ENCODE assay signal across 10 mouse cellular contexts in genomic region chr12:98850767-98851166, GRCm38 (mm10). TPM values are rescaled to one million over a fixed set of nuclear protein-coding genes. Genes with fewer than 3 reads are reported as not detected.
DNase-seq lines count a peak whose midpoint lies in the region; ATAC-seq and TF ChIP-seq lines count a peak whose summit lies in the region.
"Had no signal": no experiment of that assay in that cellular context is flagged by ENCODE, and none has a peak within 500 bp of the region (broad histone marks: within the 10 kb centered on the region; RNA-seq: fewer than 3 reads in every experiment).

No protein-coding gene starts in this region.

- H3K36me3 ChIP-seq in kidney, embryonic 14.5 days (ENCODE audit: control insufficient read depth, insufficient read depth, low read length): no peaks in the 10 kb centered on the region
- no peaks in the 10 kb centered on the region for H3K36me3 ChIP-seq in embryonic facial prominence, embryonic 14.5 days (ENCODE audit: control insufficient read depth, insufficient read depth, low read length)
- no peaks in the 10 kb centered on the region for H3K36me3 ChIP-seq in limb, embryonic 11.5 days (ENCODE audit: control insufficient read depth, insufficient read depth, low read length)
- H3K36me3 ChIP-seq in midbrain, embryonic 11.5 days (ENCODE audit: control insufficient read depth, insufficient read depth, low read length): peaks cover 2% of the 10 kb centered on the region; the same call in 1 of the 2 replicates
- H3K36me3 ChIP-seq: heart, embryonic 13.5 days had no signal

- no peak overlapping the region for H3K4me2 ChIP-seq in kidney, embryonic 14.5 days (replicated peaks; ENCODE audit: low read depth, low read length)
- H3K4me2 ChIP-seq in embryonic facial prominence, embryonic 14.5 days (ENCODE audit: low read depth, low read length): no peak overlapping the region
- no peak overlapping the region for H3K4me2 ChIP-seq in limb, embryonic 11.5 days (ENCODE audit: low read depth, severe bottlenecking)
- H3K4me2 ChIP-seq in midbrain, embryonic 11.5 days: no peak overlapping the region
- H3K4me2 ChIP-seq: heart, embryonic 13.5 days had no signal

- WGBS in kidney, embryonic 14.5 days: 27% methylated on average over 3 of the region's 3 CpGs
- 23% methylated on average over 3 of the region's 3 CpGs for WGBS in embryonic facial prominence, embryonic 14.5 days
- 15% methylated on average over 3 of the region's 3 CpGs for WGBS in limb, embryonic 11.5 days
- WGBS in midbrain, embryonic 11.5 days: 45% methylated on average over 3 of the region's 3 CpGs

- ATAC-seq in kidney, embryonic 14.5 days (ENCODE audit: low FRiP score, low TSS enrichment): no peak
- ATAC-seq in embryonic facial prominence, embryonic 14.5 days (ENCODE audit: low read depth): no peak
- no peak for ATAC-seq in limb, embryonic 11.5 days (ENCODE audit: insufficient number of reproducible peaks, low FRiP score, low TSS enrichment, low read depth)
- no peak for ATAC-seq in midbrain, embryonic 11.5 days (ENCODE audit: low FRiP score)

- TF ChIP-seq POLR2A in bone marrow macrophage, adult 2 months (IDR thresholded peaks at IDR 0.05; ENCODE audit: borderline replicate concordance, low read depth, low read length): no peak

- H3K27me3 ChIP-seq in kidney, embryonic 14.5 days (ENCODE audit: control insufficient read depth, insufficient read depth, low read length): no peaks in the 10 kb centered on the region
- no peaks in the 10 kb centered on the region for H3K27me3 ChIP-seq in embryonic facial prominence, embryonic 14.5 days (replicated peaks; ENCODE audit: control insufficient read depth, insufficient read depth, low read length)
- no peaks in the 10 kb centered on the region for H3K27me3 ChIP-seq in limb, embryonic 11.5 days (ENCODE audit: control insufficient read depth, insufficient read depth, low read length)
- H3K27me3 ChIP-seq in midbrain, embryonic 11.5 days (ENCODE audit: control insufficient read depth, insufficient read depth, low read length): no peaks in the 10 kb centered on the region
- H3K27me3 ChIP-seq: heart, embryonic 13.5 days had no signal

- no peaks in the 10 kb centered on the region for H3K9me3 ChIP-seq in kidney, embryonic 14.5 days (ENCODE audit: control insufficient read depth, low read length)
- H3K9me3 ChIP-seq in embryonic facial prominence, embryonic 14.5 days (ENCODE audit: control insufficient read depth, low read length): no peaks in the 10 kb centered on the region
- no peaks in the 10 kb centered on the region for H3K9me3 ChIP-seq in limb, embryonic 11.5 days (ENCODE audit: control insufficient read depth, low read length)
- H3K9me3 ChIP-seq in midbrain, embryonic 11.5 days (ENCODE audit: control insufficient read depth, low read length): no peaks in the 10 kb centered on the region
- H3K9me3 ChIP-seq: heart, embryonic 13.5 days had no signal

- H3K4me3 ChIP-seq in kidney, embryonic 14.5 days (ENCODE audit: low read length): no peak overlapping the region
- H3K4me3 ChIP-seq in bone marrow macrophage, adult 2 months (ENCODE audit: insufficient read depth, low read length): no peak overlapping the region
- H3K4me3 ChIP-seq in embryonic facial prominence, embryonic 14.5 days (ENCODE audit: low read depth, low read length): no peak overlapping the region
- no peak overlapping the region for H3K4me3 ChIP-seq in limb, embryonic 11.5 days (ENCODE audit: low read depth, low read length)
- no peak overlapping the region for H3K4me3 ChIP-seq in midbrain, embryonic 11.5 days (ENCODE audit: low read depth, low read length)
- H3K4me3 ChIP-seq: heart, embryonic 13.5 days; myocyte had no signal

- no peak overlapping the region for H3K9ac ChIP-seq in kidney, embryonic 14.5 days (ENCODE audit: low read depth, low read length)
- no peak overlapping the region for H3K9ac ChIP-seq in embryonic facial prominence, embryonic 14.5 days (ENCODE audit: low read depth, low read length)
- no peak overlapping the region for H3K9ac ChIP-seq in limb, embryonic 11.5 days (ENCODE audit: low read length)
- H3K9ac ChIP-seq in midbrain, embryonic 11.5 days (ENCODE audit: low read length): no peak overlapping the region
- H3K9ac ChIP-seq: heart, embryonic 13.5 days had no signal

- peak; percentile 76 for DNase-seq in kidney, adult 18-20 months
- peak; percentile 54 for DNase-seq in ES-CJ7 (ENCODE audit: low read depth, low spot score)
- DNase-seq in embryonic facial prominence, embryonic 14.5 days (ENCODE audit: low spot score): peak; percentile 48
- peak; percentile 79 for DNase-seq in limb, embryonic 11.5 days (ENCODE audit: low spot score)
- peak; percentile 42 to 53 for DNase-seq in right cerebral cortex, adult 2 months (ENCODE audit: low spot score in 2 of 2)
- no peak for DNase-seq in midbrain, embryonic 11.5 days (ENCODE audit: low spot score, missing footprints)

- no peaks in the 10 kb centered on the region for H3K4me1 ChIP-seq in kidney, embryonic 14.5 days (ENCODE audit: control insufficient read depth, insufficient read depth, low read length)
- no peaks in the 10 kb centered on the region for H3K4me1 ChIP-seq in bone marrow macrophage, adult 2 months (ENCODE audit: control insufficient read depth, insufficient read depth, low read length)
- no peaks in the 10 kb centered on the region for H3K4me1 ChIP-seq in embryonic facial prominence, embryonic 14.5 days (ENCODE audit: control insufficient read depth, insufficient read depth, low read length)
- H3K4me1 ChIP-seq in limb, embryonic 11.5 days (ENCODE audit: control insufficient read depth, insufficient read depth, low read length): no peaks in the 10 kb centered on the region
- H3K4me1 ChIP-seq in midbrain, embryonic 11.5 days (ENCODE audit: control insufficient read depth, insufficient read depth, low read length): no peaks in the 10 kb centered on the region

- no peak overlapping the region for H3K27ac ChIP-seq in kidney, embryonic 14.5 days (ENCODE audit: low read depth, low read length)
- no peak overlapping the region for H3K27ac ChIP-seq in bone marrow macrophage, adult 2 months (ENCODE audit: insufficient read depth, low read depth, low read length)
- H3K27ac ChIP-seq in embryonic facial prominence, embryonic 14.5 days (replicated peaks; ENCODE audit: low read depth, low read length): no peak overlapping the region
- H3K27ac ChIP-seq in limb, embryonic 11.5 days (replicated peaks; ENCODE audit: low read depth, low read length): no peak overlapping the region
- H3K27ac ChIP-seq in midbrain, embryonic 11.5 days (ENCODE audit: low read depth, low read length): no peak overlapping the region
- H3K27ac ChIP-seq: heart, embryonic 13.5 days had no signal

- peak; percentile 22; the same call in 1 of the 2 replicates for TF ChIP-seq CTCF in bone marrow macrophage, adult 2 months (IDR thresholded peaks at IDR 0.05; ENCODE audit: low read depth, low read length)

RNA-seq across cellular contexts. Expression of gene Eml5, which starts 50.5 kb away (rescaled TPM):
- polyA plus RNA-seq in kidney, embryonic 14.5 days (2014; fragmentation: Nextera tagmentation; extraction: Ambion mirVana): 3.3 and 3.6 TPM in 2 replicates
- 2.9 and 3.4 TPM in 2 replicates for polyA plus RNA-seq in bone marrow macrophage, adult 2 months (2012; ENCODE audit: insufficient read depth, insufficient read length, missing spikeins)
- polyA plus RNA-seq in embryonic facial prominence, embryonic 14.5 days (2014; fragmentation: Nextera tagmentation; extraction: Ambion mirVana): 2.5 and 2.6 TPM in 2 replicates
- polyA plus RNA-seq in limb, embryonic 11.5 days (2014; fragmentation: Nextera tagmentation; extraction: Ambion mirVana): 1.9 and 2.2 TPM in 2 replicates
- 22.0 and 23.2 TPM in 2 replicates for polyA plus RNA-seq in midbrain, embryonic 11.5 days (2014; fragmentation: Nextera tagmentation; extraction: Ambion mirVana)
